Mouse (Mus musculus) limb, embryonic 12.5 days (tissue): ENCODE measurements around the gene Slc15a4. TPM values are rescaled to one million over a fixed set of nuclear protein-coding genes. Genes with fewer than 3 reads are reported as not detected.

ENCODE experiments used
- ATAC-seq: fragments of 200-750 bp; cut with Nextera tagmentation; 2 replicates; pipeline ENCODE4 v1.8.0; 2017; ENCODE audit warnings: low read depth, moderate TSS enrichment; ENCODE audit not compliant: insufficient number of reproducible peaks, insufficient read depth, low FRiP score, low TSS enrichment
- H3K27ac ChIP-seq: fragments of 300-500 bp; sonication (generic); 2 replicates; pipeline ENCODE4 v1.5.1; 2016; ENCODE audit warnings: mild to moderate bottlenecking, moderate library complexity
- H3K27me3 ChIP-seq: fragments of 300-500 bp; sonication (generic); 2 replicates; pipeline ENCODE4 v1.6.1; 2016; ENCODE audit warnings: mild to moderate bottlenecking, moderate library complexity
- H3K36me3 ChIP-seq: fragments of 300-500 bp; sonication (generic); 2 replicates; pipeline ENCODE4 v1.6.1; 2016; ENCODE audit warnings: mild to moderate bottlenecking, moderate library complexity
- H3K4me1 ChIP-seq: fragments of 300-500 bp; sonication (generic); replicated peaks from 2 replicates; pipeline ENCODE4 v1.6.1; 2016
- H3K4me2 ChIP-seq: fragments of 300-500 bp; sonication (generic); 2 replicates; pipeline ENCODE4 v1.6.1; 2016; ENCODE audit warnings: mild to moderate bottlenecking, moderate library complexity
- H3K4me3 ChIP-seq: fragments of 300-500 bp; sonication (generic); replicated peaks from 2 replicates; pipeline ENCODE4 v1.5.1; 2016; ENCODE audit warnings: mild to moderate bottlenecking
- H3K9ac ChIP-seq: fragments of 300-500 bp; sonication (generic); replicated peaks from 2 replicates; pipeline ENCODE4 v1.6.1; 2016; ENCODE audit warnings: mild to moderate bottlenecking, moderate library complexity
- H3K9me3 ChIP-seq: fragments of 300-500 bp; sonication (generic); 2 replicates; pipeline ENCODE4 v1.6.1; 2016; ENCODE audit warnings: mild to moderate bottlenecking, moderate library complexity
- WGBS: fragments of 180-500 bp; shearing (Covaris S2); methylation state at CpG from one replicate; pipeline ENCODE4 v1.1.7; 2016; 5-methylcytosine and 5-hydroxymethylcytosine counted together
- polyA plus RNA-seq: library from polyadenylated mRNA; unstranded; fragments of >200 nt; fragmentation: Nextera tagmentation; extraction: Ambion mirVana; gene quantifications from 2 replicates; pipeline ENCODE4 v1.2.1, GENCODE M21; 2016

Gene Slc15a4
- polyA plus RNA-seq, 1 experiment from 2014 or later, result 25.9 TPM

DNA sequence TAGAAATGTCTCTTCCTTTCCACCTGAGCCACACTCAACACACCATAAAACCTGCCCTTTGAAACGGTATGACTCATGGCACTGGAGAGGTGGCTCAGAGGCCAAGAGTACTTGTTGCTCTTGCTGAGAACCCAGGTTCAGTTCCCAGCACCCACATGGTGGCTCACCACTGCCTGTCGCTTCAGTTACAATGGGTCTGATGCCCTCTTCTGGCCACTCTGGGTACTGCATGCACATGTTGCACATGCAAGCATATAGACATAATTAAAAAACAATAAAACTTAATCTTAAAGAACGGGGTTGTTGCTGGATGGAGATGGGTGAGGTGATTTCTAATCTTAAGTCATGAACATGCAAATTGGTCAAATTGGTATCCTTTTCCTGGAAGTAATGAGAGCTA is 7.7 kb upstream of the Slc15a4 start:
- no peak for ATAC-seq
- H3K27me3 ChIP-seq, result no peaks in the 10 kb centered on the region
- peaks cover 4% of the 10 kb centered on the region; the same call in 1 of the 2 replicates for H3K9me3 ChIP-seq
- no peak overlapping the region for H3K4me3 ChIP-seq
- no peaks in the 10 kb centered on the region for H3K4me1 ChIP-seq
- 91% methylated on average over 3 of the region's 3 CpGs for WGBS
- H3K4me2 ChIP-seq, result no peak overlapping the region
- H3K36me3 ChIP-seq, result no peaks in the 10 kb centered on the region
- H3K27ac ChIP-seq, result no peak overlapping the region
- no peak overlapping the region for H3K9ac ChIP-seq

DNA sequence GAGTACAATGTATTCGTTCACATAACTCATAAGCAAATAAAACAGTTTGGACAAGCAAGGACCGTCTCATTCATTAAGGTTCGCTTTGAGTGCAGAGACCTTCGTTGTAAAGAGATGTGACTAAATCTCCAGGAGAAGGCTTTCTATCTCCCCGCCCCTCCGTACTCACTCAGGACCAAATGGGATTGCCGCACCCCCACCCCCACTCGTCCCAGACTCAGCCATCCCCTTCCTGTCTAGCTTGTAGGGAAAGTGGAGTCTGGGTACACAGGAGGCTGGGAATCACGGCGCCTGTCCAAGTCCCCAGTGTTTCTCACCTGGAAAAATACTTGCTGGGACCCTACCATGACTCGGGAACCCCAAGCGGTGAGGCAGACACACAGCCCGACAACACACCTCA is 6.9 kb upstream of the Slc15a4 start:
- no peak overlapping the region for H3K4me2 ChIP-seq
- H3K4me3 ChIP-seq, result no peak overlapping the region
- no peaks in the 10 kb centered on the region for H3K36me3 ChIP-seq
- ATAC-seq, result no peak
- no peak overlapping the region for H3K27ac ChIP-seq
- no peaks in the 10 kb centered on the region for H3K27me3 ChIP-seq
- H3K9ac ChIP-seq, result no peak overlapping the region
- H3K4me1 ChIP-seq, result no peaks in the 10 kb centered on the region
- peaks cover 4% of the 10 kb centered on the region; the same call in 1 of the 2 replicates for H3K9me3 ChIP-seq
- 92% methylated on average over 13 of the region's 13 CpGs for WGBS

DNA sequence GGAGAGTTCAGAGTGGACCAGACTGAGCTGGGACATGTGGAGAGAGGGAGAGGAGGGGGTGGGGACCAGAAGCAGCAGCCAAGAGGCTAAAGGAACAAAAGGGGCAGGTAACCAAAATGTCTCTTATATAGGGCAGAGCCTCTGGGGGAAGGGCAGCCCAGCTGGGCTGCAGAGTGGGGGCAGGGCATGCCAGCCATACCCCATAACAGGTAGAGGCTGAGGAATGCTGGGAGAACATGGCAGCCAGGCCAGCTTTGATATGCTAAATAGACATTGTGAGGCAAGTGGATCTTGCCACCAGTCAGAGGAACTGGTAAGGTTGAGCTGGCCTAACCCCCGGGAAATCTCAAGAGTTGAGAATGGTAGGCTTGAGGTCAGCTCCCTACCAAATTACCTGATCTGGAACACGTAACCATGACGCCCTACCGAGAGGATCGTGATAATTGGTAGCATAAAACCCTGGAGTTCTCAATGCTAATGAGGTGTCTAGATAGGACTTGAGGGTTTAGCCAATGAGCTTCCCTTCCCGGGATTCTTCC is 6.4 kb upstream of the Slc15a4 start:
- no peak for ATAC-seq
- Histone ChIP-seq H3K4me3 (no peak overlapping the region), H3K9ac (no peak overlapping the region), H3K27ac (no peak overlapping the region), H3K9me3 (peaks cover 4% of the 10 kb centered on the region; the same call in 1 of the 2 replicates), H3K27me3 (no peaks in the 10 kb centered on the region), H3K36me3 (no peaks in the 10 kb centered on the region), H3K4me1 (no peaks in the 10 kb centered on the region), H3K4me2 (no peak overlapping the region)
- WGBS, result 73% methylated on average over 6 of the region's 6 CpGs

DNA sequence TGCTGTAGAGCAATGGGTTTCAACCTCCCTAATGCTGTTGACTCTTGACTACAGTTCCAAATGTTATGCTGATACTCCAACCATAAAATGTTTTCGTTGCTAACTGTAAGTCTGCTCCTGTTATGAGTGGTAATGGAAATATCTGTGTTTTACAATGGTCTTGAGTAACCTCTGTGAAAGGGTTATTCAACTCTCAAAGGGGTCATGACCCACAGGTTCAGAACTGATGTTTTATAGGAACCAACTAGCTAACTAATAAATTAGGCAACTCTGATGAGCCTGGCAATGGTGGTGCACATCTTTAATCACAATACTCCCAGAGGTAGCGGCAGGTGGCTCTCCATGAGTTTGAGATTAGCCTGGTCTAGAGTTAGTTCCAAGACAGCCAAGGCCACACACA is 5.5 kb upstream of the Slc15a4 start:
- peaks cover 7% of the 10 kb centered on the region; the same call in 1 of the 2 replicates for H3K27me3 ChIP-seq
- WGBS, result 82% methylated on average over 2 of the region's 2 CpGs
- H3K4me3 ChIP-seq, result no peak overlapping the region
- ATAC-seq, result no peak
- H3K9ac ChIP-seq, result no peak overlapping the region
- H3K9me3 ChIP-seq, result peaks cover 4% of the 10 kb centered on the region; the same call in 1 of the 2 replicates
- H3K4me1 ChIP-seq, result no peaks in the 10 kb centered on the region
- no peak overlapping the region for H3K4me2 ChIP-seq
- H3K27ac ChIP-seq, result no peak overlapping the region
- H3K36me3 ChIP-seq, result no peaks in the 10 kb centered on the region

DNA sequence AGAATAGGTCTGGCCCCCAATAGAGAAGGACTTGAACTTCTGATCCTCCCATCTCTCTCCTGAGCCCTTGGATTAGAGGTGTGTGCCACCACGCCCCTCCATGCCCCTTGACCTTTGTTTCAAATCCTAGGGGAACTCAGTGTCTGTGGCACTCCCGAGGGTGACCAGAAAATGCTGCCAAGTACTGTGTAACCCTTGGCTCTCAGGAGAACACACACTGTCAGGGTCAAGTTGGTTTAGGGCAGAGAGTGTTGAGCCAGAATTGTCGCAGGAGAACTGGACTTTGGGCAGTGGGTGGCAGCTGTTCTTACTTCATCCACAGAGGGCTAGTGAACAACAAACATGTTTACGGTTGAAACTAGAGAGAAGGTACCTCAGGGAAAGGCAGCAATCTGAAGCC is 4.9 kb upstream of the Slc15a4 start:
- Histone ChIP-seq H3K27ac (no peak overlapping the region), H3K4me2 (no peak overlapping the region), H3K4me1 (0 out of 2 replicates have a peak, but pooled peaks cover under 1% of the 10 kb centered on the region), H3K36me3 (no peaks in the 10 kb centered on the region), H3K9me3 (peaks cover 4% of the 10 kb centered on the region; the same call in 1 of the 2 replicates), H3K27me3 (peaks cover 12% of the 10 kb centered on the region; the same call in 1 of the 2 replicates), H3K4me3 (no peak overlapping the region), H3K9ac (no peak overlapping the region)
- WGBS, result 71% methylated on average over 4 of the region's 4 CpGs
- no peak for ATAC-seq

DNA sequence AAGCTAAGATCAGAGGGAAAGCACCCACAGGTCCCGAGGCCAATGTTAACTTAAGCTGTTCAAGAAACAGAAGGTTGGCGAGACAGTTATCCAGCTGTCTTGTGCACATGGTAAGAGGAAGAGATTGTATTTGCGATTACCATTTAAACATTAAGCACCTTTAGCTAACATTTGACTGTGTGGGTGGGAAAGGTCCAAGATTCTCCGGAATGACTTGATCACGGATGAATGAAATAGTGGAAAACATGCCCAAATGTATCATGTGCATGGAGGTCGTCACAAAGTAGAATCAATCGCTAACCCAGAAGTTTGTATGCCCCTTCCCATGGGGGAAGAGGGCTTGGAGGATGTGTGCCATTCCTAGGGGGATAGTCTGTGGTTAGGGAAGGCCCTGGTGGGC is 969 bp upstream of the Slc15a4 start:
- H3K4me1 ChIP-seq, result peaks cover 11% of the 10 kb centered on the region; the same call in 1 of the 2 replicates
- H3K9me3 ChIP-seq, result no peaks in the 10 kb centered on the region

DNA sequence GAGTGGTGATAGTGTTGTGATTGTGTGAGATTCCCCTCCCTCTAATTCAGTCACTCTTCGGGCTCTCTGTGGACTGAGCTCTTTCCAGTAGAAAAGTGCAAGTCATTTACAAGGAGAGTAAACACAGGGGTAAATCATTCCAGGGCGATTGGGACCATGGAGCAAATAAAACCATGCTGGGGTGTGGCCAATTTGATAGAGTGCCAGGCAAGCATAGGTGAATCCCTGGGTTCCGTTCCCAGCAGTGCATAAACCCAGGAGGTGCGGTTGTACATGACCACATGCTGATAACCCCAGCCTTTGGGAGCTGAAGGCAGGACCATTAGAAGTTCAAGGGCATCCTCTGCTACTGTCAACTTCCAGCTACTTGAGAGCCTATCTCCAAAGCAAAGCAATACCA is 491 bp upstream of the Slc15a4 start:
- no peaks in the 10 kb centered on the region for H3K36me3 ChIP-seq
- H3K9me3 ChIP-seq, result no peaks in the 10 kb centered on the region
- H3K27me3 ChIP-seq, result peaks cover 34% of the 10 kb centered on the region
- peaks cover 11% of the 10 kb centered on the region; the same call in 1 of the 2 replicates for H3K4me1 ChIP-seq
- H3K9ac ChIP-seq, result no peak overlapping the region
- peak overlapping the region; percentile 96 for H3K4me2 ChIP-seq
- H3K27ac ChIP-seq, result no peak overlapping the region
- WGBS, result 27% methylated on average over 4 of the region's 4 CpGs
- peak overlapping the region; percentile 58 for H3K4me3 ChIP-seq
- no peak for ATAC-seq

More for the DNA sequence above, 969 bp upstream of the Slc15a4 start:
- no peak for ATAC-seq
- Histone ChIP-seq H3K9ac (no peak overlapping the region), H3K4me2 (no peak overlapping the region), H3K27ac (no peak overlapping the region), H3K27me3 (peaks cover 34% of the 10 kb centered on the region), H3K4me3 (no peak overlapping the region), H3K36me3 (no peaks in the 10 kb centered on the region)
- 89% methylated on average over 7 of the region's 7 CpGs for WGBS

DNA sequence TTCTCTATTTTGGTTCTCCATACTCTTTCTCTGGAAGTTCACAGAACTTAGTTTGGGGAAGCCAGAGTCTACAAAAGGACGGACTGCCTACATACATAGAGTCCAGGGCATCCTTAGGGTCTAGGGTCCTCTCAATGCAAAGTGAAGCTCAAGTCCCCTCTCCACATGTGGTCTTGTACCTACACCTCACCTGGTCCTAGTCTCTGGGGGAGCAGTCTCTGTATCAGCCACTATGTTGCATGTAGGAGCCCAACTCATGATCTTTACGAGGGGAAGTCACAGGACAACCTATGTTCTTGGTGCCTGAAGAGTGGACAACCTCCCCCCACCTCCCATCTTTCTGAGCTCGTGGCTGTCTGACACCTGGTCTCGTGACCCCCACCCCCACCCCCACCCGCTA is 1.0 kb downstream of the Slc15a4 start:
- no peaks in the 10 kb centered on the region for H3K9me3 ChIP-seq
- WGBS, result 10% methylated on average over 5 of the region's 5 CpGs
- peak; percentile 52; the same call in 1 of the 2 replicates for ATAC-seq
- no peak overlapping the region for H3K27ac ChIP-seq
- H3K9ac ChIP-seq, result peak overlapping the region; percentile 64
- H3K4me1 ChIP-seq, result peaks cover 11% of the 10 kb centered on the region; the same call in 1 of the 2 replicates
- peak overlapping the region; percentile 96 for H3K4me2 ChIP-seq
- H3K4me3 ChIP-seq, result peak overlapping the region; percentile 58
- no peaks in the 10 kb centered on the region for H3K36me3 ChIP-seq
- H3K27me3 ChIP-seq, result peaks cover 34% of the 10 kb centered on the region

DNA sequence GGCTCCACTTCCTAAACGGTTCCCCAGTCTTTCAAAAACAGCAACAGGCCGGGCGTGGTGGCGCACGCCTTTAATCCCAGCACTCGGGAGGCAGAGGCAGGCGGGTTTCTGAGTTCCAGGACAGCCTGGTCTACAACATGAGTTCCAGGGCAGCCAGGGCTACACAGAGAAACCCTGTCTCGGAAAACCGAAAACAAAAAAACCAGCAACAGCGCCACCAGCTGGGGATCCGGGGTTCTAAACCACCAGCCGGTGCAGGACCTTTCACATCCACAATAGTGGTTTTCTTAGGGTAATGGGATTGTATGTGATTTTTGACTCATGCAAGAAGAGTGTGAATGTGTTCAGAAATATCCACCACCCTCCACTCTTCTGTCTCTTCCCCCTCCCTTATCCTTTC is 5.5 kb downstream of the Slc15a4 start:
- no peak overlapping the region for H3K4me2 ChIP-seq
- 89% methylated on average over 12 of the region's 12 CpGs for WGBS
- H3K27ac ChIP-seq, result no peak overlapping the region
- H3K9me3 ChIP-seq, result no peaks in the 10 kb centered on the region
- no peak overlapping the region for H3K9ac ChIP-seq
- H3K27me3 ChIP-seq, result peaks cover 19% of the 10 kb centered on the region
- no peaks in the 10 kb centered on the region for H3K36me3 ChIP-seq
- no peak overlapping the region for H3K4me3 ChIP-seq
- H3K4me1 ChIP-seq, result peaks cover 6% of the 10 kb centered on the region; the same call in 1 of the 2 replicates
- ATAC-seq, result no peak

DNA sequence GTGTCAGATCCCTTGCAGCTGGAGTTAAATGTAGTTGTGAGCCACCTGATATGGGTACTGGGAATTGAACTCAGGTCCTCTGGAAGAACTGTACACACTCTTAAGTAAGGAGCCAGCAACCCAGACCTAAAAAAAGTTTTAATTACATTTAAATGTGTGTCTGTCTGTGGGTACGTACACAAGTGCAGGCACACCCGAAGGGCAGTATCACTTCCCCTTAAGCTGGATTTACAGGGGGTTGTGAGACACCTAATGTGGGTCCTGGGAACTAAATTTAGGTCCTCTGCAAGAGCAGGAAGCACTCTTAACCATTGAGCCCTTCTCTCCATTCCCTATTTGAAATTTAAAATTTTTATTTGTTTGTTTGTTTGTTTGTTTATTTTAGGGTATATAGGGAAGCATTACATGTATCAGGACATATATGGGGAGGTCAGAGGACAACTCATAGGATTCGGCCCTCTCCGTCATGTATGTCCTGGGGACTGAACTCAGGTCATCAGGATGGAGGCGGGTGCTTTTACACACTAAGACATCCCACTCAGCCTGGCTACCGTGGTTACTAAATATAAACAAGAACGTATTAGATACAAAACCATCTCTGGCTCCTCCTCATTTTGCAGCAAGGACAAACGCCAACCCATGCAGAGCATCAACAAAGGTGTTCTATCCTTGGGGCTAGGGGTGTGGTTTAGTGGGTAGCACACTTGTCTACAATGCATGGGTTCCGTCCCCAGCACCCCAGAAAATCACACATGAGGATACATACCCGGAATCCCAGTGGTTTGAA is 8.1 kb downstream of the Slc15a4 start:
- no peaks in the 10 kb centered on the region for H3K36me3 ChIP-seq
- no peak overlapping the region for H3K4me3 ChIP-seq
- H3K27me3 ChIP-seq, result peaks cover 9% of the 10 kb centered on the region; the same call in 1 of the 2 replicates
- H3K9me3 ChIP-seq, result no peaks in the 10 kb centered on the region
- H3K4me1 ChIP-seq, result no peaks in the 10 kb centered on the region
- no peak overlapping the region for H3K9ac ChIP-seq
- no peak for ATAC-seq
- WGBS, result 84% methylated on average over 10 of the region's 10 CpGs
- no peak overlapping the region for H3K27ac ChIP-seq
- H3K4me2 ChIP-seq, result no peak overlapping the region

DNA sequence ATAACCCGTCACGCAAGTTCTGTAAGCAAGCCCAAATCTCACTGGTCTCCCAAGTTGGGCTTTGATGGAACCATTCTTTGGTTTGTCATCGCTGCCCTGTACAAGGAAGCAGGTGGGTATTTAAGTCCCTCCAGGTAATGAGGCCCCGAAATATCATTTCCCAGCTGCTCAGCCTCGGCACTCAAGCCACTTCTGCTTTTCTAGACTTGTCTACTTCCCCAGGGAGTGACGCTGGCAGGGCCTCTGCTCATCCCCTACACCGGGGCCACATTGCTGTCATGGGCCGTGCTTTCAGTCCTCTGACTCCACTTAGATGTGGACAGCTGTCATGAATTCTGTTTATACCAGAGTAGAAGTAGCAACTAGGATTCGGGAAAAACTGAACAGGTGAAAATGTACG is 11.6 kb downstream of the Slc15a4 start:
- Histone ChIP-seq H3K4me3 (no peak overlapping the region), H3K36me3 (no peaks in the 10 kb centered on the region), H3K4me1 (peaks cover 3% of the 10 kb centered on the region), H3K27me3 (peaks cover 9% of the 10 kb centered on the region; the same call in 1 of the 2 replicates), H3K27ac (no peak overlapping the region), H3K9me3 (no peaks in the 10 kb centered on the region), H3K9ac (no peak overlapping the region), H3K4me2 (no peak overlapping the region)
- ATAC-seq, result no peak
- 81% methylated on average over 10 of the region's 10 CpGs for WGBS
